Mouse (Mus musculus) intestine, embryonic 15.5 days (tissue): ENCODE data around the gene Zfp330. TPM values are rescaled to one million over a fixed set of nuclear protein-coding genes. Genes with fewer than 3 reads are reported as not detected.
A peak's percentile ranks its signal among the peaks of the same experiment; 100 is the strongest.

Source experiments
- ATAC-seq: fragments of 200-750 bp; cut with Nextera tagmentation; 2 replicates; pipeline ENCODE4 v1.8.0; 2017; ENCODE audit warnings: moderate TSS enrichment, moderate library complexity
- H3K27ac ChIP-seq: fragments of 300-500 bp; sonication (generic); 2 replicates; pipeline ENCODE4 v1.5.1; 2015; ENCODE audit warnings: mild to moderate bottlenecking, inconsistent platforms
- H3K27me3 ChIP-seq: fragments of 300-500 bp; sonication (generic); replicated peaks from 2 replicates; pipeline ENCODE4 v1.6.1; 2015; ENCODE audit warnings: inconsistent platforms
- H3K36me3 ChIP-seq: fragments of 300-500 bp; sonication (generic); 2 replicates; pipeline ENCODE4 v1.6.1; 2015; ENCODE audit warnings: inconsistent platforms
- H3K4me1 ChIP-seq: fragments of 300-500 bp; sonication (generic); replicated peaks from 2 replicates; pipeline ENCODE4 v1.6.1; 2015; ENCODE audit warnings: inconsistent platforms
- H3K4me2 ChIP-seq: fragments of 300-500 bp; sonication (generic); replicated peaks from 2 replicates; pipeline ENCODE4 v1.6.1; 2015; ENCODE audit warnings: mild to moderate bottlenecking, inconsistent platforms
- H3K4me3 ChIP-seq: fragments of 300-500 bp; sonication (generic); replicated peaks from 2 replicates; pipeline ENCODE4 v1.5.1; 2015; ENCODE audit warnings: inconsistent platforms
- H3K9ac ChIP-seq: fragments of 300-500 bp; sonication (generic); 2 replicates; pipeline ENCODE4 v1.6.1; 2015; ENCODE audit warnings: inconsistent platforms
- H3K9me3 ChIP-seq: fragments of 300-500 bp; sonication (generic); 2 replicates; pipeline ENCODE4 v1.6.1; 2016; ENCODE audit warnings: inconsistent platforms
- WGBS: fragments of 180-500 bp; shearing (Covaris S2); methylation state at CpG from one replicate; pipeline ENCODE4 v1.1.7; 2015; 5-methylcytosine and 5-hydroxymethylcytosine counted together
- polyA plus RNA-seq: library from polyadenylated mRNA; unstranded; fragments of >200 nt; fragmentation: Nextera tagmentation; extraction: Ambion mirVana; gene quantifications from 2 replicates; pipeline ENCODE4 v1.2.1, GENCODE M21; 2015

Gene Zfp330
- polyA plus RNA-seq, result 61.1 and 63.7 TPM in 2 replicates

DNA sequence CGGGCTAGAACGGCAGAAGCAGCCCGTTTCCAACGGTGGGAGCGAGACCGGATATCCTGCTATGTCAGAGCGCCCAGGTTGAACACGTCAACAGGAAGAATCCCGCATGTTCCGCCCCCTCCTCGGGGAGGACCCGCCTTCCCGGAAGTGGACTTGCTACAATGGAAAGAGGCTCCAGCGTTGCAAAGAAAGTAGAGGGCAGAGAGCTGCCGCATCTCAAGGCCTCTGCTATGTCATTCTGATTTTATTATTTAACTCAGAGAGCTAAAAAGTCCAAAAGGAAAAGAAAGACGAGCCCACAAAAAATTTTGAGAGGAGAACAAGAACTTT lies at the start of gene Zfp330:
Gene Zfp330, minus strand, starts transcription at position 68 of the 330 bp plus-strand sequence.
- H3K4me3 ChIP-seq, result peak within 1 kb of the TSS; percentile 90
- H3K4me1 ChIP-seq, result no peaks in the 10 kb centered on the region
- H3K4me2 ChIP-seq, result peak within 1 kb of the TSS; percentile 71
- H3K27me3 ChIP-seq, result no peaks in the 10 kb centered on the region
- peak within 1 kb of the TSS; percentile 94 for H3K9ac ChIP-seq
- ATAC-seq, result peak; percentile 99
- WGBS, result under 1% methylated on average over 16 of the region's 16 CpGs
- no peaks in the 10 kb centered on the region for H3K9me3 ChIP-seq
- peaks cover 4% of the 10 kb centered on the region for H3K36me3 ChIP-seq
- peak within 1 kb of the TSS; percentile 78 for H3K27ac ChIP-seq

DNA sequence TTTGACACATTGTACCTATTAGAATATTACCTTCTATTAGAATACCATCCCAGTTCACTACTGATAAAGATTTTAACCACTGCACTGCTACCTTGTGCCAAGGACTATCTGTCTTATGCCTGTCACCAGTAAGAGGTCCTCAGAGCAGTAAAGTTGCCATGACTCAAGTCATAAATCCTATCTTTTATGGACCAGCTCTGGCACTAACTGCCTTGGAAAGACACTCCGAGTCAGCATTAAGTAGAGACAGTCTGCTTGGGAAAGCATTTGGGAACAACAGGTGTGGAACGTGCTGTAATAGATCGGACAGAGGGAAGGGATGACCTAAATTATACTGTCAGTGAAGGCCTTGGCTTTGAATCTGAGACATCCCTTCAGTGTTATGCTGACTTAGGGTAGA lies 4.0 kb upstream of the Zfp330 start:
- H3K9me3 ChIP-seq, result no peaks in the 10 kb centered on the region
- no peaks in the 10 kb centered on the region for H3K4me1 ChIP-seq
- WGBS, result 35% methylated on average over 3 of the region's 3 CpGs
- H3K27ac ChIP-seq, result no peak overlapping the region
- H3K4me2 ChIP-seq, result no peak overlapping the region
- no peak overlapping the region for H3K4me3 ChIP-seq
- ATAC-seq, result no peak
- no peak overlapping the region for H3K9ac ChIP-seq
- H3K27me3 ChIP-seq, result no peaks in the 10 kb centered on the region
- H3K36me3 ChIP-seq, result no peaks in the 10 kb centered on the region

DNA sequence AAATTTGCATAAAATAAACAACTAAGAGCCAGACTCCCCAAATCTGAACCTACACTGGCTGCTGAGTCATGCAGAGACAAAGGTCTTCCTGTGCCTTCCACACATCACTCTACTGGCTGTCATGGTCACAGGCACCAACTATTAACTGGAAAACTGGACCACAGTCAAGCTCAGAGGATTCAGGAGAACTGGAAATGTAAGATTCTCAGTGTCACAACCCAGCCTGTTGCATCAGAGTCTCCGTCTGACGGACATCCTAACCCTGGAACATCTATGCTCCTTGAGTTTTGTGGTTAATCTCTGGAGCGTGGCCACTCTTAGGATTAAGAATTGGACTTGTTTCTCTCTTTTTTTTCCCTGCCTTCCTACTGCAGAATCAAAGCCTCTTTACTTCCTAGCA lies 3.4 kb upstream of the Zfp330 start:
- Histone ChIP-seq H3K27me3 (no peaks in the 10 kb centered on the region), H3K27ac (no peak overlapping the region), H3K9me3 (no peaks in the 10 kb centered on the region), H3K4me2 (no peak overlapping the region), H3K36me3 (no peaks in the 10 kb centered on the region), H3K9ac (no peak overlapping the region), H3K4me3 (no peak overlapping the region), H3K4me1 (no peaks in the 10 kb centered on the region)
- 76% methylated on average over 3 of the region's 3 CpGs for WGBS
- ATAC-seq, result no peak

DNA sequence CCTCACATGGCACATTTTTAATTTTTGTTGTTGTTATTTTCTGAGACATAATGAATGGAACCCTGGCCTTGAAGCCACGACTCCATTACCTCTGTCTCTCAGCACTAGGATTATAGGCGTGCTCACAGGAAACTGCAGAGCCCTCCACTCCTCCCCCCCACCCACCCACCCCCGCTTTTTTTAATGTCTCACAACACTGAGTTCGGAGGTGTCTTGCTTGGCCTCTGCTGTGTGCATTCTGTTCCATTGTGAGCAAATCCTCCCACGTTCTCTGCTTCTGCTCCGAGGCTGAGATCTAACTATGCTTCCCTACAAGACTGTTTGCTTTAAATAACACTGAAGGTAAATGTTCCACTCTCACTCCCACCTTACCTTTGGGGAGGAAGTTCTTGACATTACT lies 522 bp upstream of the Zfp330 start:
- Histone ChIP-seq H3K27ac (peak overlapping the region; percentile 48; the same call in 1 of the 2 replicates), H3K4me1 (no peaks in the 10 kb centered on the region), H3K9me3 (no peaks in the 10 kb centered on the region), H3K4me2 (peak overlapping the region; percentile 71), H3K9ac (peak overlapping the region; percentile 45; the same call in 1 of the 2 replicates), H3K27me3 (no peaks in the 10 kb centered on the region), H3K4me3 (peak overlapping the region; percentile 90), H3K36me3 (peaks cover 4% of the 10 kb centered on the region)
- ATAC-seq, result peak; percentile 44
- 43% methylated on average over 6 of the region's 6 CpGs for WGBS

DNA sequence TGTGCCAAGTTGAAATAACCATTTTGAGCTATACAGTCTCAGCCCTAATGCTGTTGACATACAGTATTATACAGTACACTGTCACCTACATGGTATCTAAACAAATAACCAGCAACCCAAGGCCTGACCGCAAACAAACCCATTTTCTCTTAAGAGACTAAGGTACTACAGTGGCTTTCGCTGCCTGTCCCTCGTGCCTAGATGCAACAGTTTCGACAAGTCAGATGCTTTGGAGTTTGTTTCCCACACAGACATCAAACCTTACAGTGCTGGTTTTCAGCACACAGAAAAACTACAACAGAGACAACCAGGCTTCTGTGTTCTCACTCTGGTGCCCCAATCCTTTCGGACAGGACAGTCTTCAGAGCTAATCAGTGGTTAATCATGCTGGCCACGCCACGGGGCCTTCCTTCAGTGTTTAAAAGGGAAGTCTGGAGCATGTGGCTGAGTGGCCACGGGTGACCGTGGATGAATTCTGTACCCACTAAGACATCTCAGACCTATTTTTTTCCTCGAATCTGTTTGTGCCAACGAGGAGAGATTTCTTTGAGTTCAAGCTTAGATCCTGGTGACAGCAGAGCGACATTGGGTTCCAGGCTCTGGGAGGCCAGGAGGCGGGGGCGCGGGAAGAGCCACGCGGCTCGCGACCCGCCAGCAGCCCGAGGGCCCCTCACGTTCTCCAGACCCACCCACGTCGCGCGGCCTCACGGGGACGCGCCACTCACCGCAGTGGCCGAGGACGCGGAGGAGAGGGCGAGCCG lies 448 bp downstream of the Zfp330 start:
- peak; percentile 62 for ATAC-seq
- peak overlapping the region; percentile 90 for H3K4me3 ChIP-seq

DNA sequence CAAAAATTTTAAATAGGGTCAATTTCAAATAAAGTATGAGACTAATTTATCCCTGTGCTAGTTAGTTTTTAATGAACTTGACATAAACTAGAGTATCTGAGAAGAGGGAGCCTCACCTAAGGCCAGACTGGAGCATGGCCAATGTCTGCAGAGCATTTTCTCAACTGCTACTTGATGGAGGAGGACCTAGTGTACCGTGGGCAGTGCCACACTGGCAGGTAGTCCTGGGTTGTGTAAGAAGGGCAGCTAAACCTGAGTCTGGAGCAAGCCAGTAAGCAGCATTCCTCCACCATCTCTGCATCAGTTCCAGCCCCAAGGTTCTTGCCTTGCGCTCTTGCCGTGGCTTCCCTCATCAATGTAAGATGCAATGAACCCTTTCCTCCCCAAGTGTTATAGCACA lies 3.1 kb downstream of the Zfp330 start:
- Histone ChIP-seq H3K9me3 (no peaks in the 10 kb centered on the region), H3K4me3 (no peak overlapping the region), H3K9ac (no peak overlapping the region), H3K27me3 (no peaks in the 10 kb centered on the region), H3K36me3 (peaks cover 21% of the 10 kb centered on the region), H3K4me2 (no peak overlapping the region), H3K27ac (no peak overlapping the region), H3K4me1 (no peaks in the 10 kb centered on the region)
- ATAC-seq, result no peak
- WGBS, result 89% methylated on average over 3 of the region's 3 CpGs

More for the DNA sequence above, 448 bp downstream of the Zfp330 start:
- H3K4me1 ChIP-seq, result no peaks in the 10 kb centered on the region
- no peaks in the 10 kb centered on the region for H3K27me3 ChIP-seq
- peak overlapping the region; percentile 94 for H3K9ac ChIP-seq
- H3K4me2 ChIP-seq, result peak overlapping the region; percentile 71
- peaks cover 7% of the 10 kb centered on the region for H3K36me3 ChIP-seq
- WGBS, result 3% methylated on average over 35 of the region's 35 CpGs
- H3K9me3 ChIP-seq, result no peaks in the 10 kb centered on the region
- peak overlapping the region; percentile 78 for H3K27ac ChIP-seq

DNA sequence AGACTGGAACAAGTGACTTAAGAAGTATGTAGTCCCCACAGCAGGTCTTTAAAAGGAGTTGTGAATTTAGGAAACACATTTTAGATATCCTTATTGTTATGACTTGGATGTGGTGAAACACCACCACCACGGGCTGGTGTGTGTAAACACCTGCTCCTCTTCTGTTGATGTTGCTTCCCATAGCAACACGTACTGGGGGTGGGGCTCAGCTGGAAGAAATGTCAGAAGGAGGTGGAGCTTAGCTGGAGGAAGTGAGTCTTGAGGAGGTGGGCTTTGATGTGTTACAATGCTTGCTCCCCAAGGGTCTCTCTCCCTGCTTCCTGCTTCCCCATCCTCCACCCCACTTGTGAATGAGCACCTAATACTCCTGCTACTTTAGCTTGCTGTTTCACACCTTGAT lies 14.9 kb downstream of the Zfp330 start:
- 45% methylated on average over 2 of the region's 2 CpGs for WGBS
- H3K27me3 ChIP-seq, result no peaks in the 10 kb centered on the region
- no peak overlapping the region for H3K4me2 ChIP-seq
- no peaks in the 10 kb centered on the region for H3K9me3 ChIP-seq
- H3K27ac ChIP-seq, result no peak overlapping the region
- no peak overlapping the region for H3K4me3 ChIP-seq
- no peak for ATAC-seq
- H3K36me3 ChIP-seq, result peaks cover 10% of the 10 kb centered on the region; the same call in 1 of the 2 replicates
- H3K9ac ChIP-seq, result no peak overlapping the region
- no peaks in the 10 kb centered on the region for H3K4me1 ChIP-seq

DNA sequence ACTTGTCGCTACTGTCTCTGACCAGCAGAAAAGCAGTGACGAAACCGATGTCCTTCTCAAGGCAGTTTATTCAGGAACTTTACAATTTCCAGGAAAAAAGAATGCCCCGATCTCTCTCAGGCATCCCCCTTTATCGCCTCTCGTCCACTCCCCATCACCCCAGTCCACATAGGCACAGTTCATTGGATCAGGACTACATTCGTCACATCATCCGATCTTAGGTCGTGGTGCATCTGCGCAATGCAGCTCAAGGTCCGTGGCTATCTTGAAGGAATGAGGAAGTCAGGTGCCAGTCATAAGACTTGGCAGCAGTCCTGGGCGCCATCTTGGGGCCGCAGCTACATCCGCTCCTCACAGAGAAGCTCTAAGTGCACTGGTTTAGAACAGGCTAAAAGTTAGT lies 19.0 kb downstream of the Zfp330 start:
- 93% methylated on average over 14 of the region's 14 CpGs for whole genome bisulfite sequencing
- H3K36me3 ChIP-seq, result no peaks in the 10 kb centered on the region
- no peak for ATAC-seq
- no peak overlapping the region for H3K4me2 ChIP-seq
- no peaks in the 10 kb centered on the region for H3K27me3 ChIP-seq
- no peaks in the 10 kb centered on the region for H3K4me1 ChIP-seq
- H3K9ac ChIP-seq, result no peak overlapping the region
- no peaks in the 10 kb centered on the region for H3K9me3 ChIP-seq
- H3K4me3 ChIP-seq, result no peak overlapping the region
- H3K27ac ChIP-seq, result no peak overlapping the region

DNA sequence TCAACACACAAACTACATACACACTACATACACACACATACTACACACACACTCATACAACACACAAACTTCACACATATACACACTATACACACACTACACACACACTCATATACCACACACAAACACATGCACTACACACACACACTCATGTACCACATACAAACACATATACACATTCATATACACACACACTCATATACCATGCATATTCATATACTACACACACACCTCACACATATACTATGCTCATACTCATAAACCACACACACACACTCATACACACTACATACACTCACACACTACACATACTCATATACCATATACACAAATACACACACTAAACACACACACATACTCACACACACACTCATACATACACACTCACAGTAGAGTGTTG lies 27.3 kb downstream of the Zfp330 start:
- Histone ChIP-seq H3K4me1 (no peaks in the 10 kb centered on the region), H3K36me3 (no peaks in the 10 kb centered on the region), H3K9ac (no peak overlapping the region), H3K4me3 (no peak overlapping the region), H3K27ac (no peak overlapping the region), H3K9me3 (no peaks in the 10 kb centered on the region), H3K27me3 (no peaks in the 10 kb centered on the region), H3K4me2 (no peak overlapping the region)
- no peak for ATAC-seq

DNA sequence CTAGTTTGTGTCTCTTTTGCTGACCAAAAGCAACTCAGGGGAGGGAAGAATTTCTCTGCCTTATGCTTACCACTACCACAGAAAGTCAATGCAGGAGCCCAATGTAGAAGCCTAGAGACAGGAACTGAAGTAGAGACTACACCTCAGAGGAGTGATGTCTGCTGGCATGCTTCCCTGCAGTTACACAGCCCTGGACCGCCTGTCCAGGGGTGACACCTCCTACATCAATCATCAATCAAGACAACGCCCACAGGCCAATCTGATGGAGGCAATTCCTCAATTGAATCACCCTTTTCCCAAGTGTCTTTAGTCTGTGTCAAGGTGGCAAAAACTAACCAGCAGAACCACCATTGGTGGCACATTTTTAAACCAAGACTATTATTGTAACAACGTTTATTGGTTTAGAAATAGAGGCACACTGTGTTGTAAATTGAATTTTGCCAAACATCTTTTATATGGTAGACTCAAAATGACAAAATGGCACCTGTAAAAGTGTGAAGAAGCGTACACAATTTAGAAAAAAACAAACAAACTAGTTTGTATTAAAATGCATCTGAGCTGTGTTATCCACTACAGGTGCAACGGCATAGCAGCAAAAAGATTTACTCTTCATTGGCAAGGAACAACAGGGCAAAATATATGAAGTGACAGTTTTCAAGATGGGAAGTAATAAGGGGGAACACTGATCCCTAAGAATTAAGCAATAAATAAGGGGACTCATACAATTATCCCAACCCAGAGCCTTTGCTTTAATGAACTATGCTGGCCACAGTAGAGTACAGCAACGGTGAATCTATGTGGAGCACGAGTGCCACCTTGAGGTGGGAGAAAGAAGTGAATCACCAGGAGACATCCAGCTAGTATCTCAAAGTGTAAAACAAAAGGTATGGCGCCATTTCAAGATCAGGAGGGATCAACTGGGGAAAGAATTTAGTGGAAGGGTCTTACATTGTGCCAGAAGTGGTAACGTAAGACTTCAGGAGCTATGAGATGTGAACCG lies 29.8 kb downstream of the Zfp330 start:
- H3K4me2 ChIP-seq, result no peak overlapping the region
- no peaks in the 10 kb centered on the region for H3K9me3 ChIP-seq
- H3K27ac ChIP-seq, result no peak overlapping the region
- no peaks in the 10 kb centered on the region for H3K27me3 ChIP-seq
- peak; percentile 63; the same call in 1 of the 2 replicates for ATAC-seq
- H3K36me3 ChIP-seq, result no peaks in the 10 kb centered on the region
- H3K4me1 ChIP-seq, result no peaks in the 10 kb centered on the region
- H3K4me3 ChIP-seq, result no peak overlapping the region
- WGBS, result 47% methylated on average over 10 of the region's 10 CpGs
- H3K9ac ChIP-seq, result no peak overlapping the region
